Mouse (Mus musculus) frontal cortex, postnatal 10 days (tissue): ENCODE results near the gene Kcnj15.

Experiments
- DNase-seq, 2 experiments: peaks; one replicate each; pipeline ENCODE4 v3.0.0; 2022; ENCODE audit warnings: low spot score in 2 of 2, mixed read lengths in 1 of 2

Gene Kcnj15

DNA sequence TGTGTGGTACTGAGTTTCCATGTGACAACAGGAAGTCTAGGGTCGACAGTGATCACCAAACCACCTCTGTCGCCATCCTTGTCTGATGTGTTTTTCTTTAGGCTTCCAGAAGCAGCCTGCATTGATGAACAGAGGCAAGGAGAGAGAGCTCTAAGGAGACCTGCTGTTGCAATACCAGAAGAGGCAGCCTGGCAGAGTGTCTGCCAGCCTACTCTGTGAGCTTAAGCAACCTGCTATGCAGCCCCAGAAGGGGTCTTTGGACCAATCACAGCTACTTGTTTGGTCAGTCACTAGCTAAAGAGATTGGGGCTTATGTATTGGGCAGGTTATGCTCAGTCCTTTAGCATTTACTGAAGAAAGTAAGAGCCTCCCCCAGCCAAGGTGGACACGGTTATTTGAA is 11.9 kb upstream of the Kcnj15 start:
- no peak for DNase-seq

DNA sequence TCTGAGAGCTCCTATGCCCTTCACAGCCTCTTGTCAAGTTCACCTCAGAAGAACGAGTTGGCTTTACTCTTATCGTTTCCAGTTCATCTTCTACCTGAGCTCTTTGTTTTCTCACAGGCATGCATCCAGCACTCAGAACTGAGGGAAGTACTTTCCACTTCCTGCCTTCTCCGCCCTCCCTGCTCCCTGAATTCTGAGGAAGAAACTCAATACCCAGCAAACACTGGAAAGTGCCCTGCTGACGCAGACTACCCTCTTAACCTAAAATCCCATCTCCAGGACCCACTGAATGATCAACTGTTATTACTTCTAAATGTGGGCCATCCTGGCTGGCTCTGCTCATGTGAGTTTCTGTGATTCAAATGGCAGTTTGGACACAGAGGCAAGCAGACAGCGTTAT is 8.7 kb upstream of the Kcnj15 start:
- no peak for DNase-seq

DNA sequence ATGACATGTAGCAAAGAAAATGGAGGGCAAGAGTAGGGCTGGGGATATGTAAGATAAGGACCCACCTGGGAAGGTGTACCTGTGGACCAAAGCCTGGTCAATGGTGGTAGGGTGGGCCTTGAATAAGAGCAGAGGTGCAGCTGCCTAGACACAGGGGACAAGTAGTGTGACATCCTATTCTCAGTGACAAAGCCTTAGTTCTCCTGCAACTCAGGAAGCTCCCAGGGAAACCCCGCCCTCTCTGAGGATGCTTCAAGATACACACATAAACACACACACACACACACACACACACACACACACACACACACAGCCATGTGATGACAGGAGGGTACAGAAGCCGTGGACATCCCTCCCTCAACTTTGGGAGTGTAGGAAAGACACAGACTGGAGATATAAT is 710 bp upstream of the Kcnj15 start:
- DNase-seq, result no peak

DNA sequence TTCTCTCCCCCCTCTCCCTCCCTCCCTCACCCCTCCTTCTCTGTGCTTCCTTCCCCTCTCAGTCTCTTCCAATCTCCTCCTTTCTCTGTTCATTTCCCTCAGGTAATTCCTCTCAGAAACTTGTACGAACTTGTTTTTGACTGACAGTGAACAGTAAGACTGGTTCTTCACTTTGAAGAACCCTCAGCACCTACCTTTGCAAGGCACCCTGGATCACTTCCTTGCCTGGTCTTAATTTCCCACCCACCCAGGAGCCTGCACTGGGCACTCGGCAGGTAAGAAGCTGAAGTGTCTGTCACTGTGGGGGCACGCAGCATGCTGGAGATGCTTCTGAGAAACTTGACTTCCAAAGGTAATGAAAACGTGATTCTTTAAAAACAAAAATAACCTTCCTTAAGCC is 742 bp downstream of the Kcnj15 start:
- no peak for DNase-seq

DNA sequence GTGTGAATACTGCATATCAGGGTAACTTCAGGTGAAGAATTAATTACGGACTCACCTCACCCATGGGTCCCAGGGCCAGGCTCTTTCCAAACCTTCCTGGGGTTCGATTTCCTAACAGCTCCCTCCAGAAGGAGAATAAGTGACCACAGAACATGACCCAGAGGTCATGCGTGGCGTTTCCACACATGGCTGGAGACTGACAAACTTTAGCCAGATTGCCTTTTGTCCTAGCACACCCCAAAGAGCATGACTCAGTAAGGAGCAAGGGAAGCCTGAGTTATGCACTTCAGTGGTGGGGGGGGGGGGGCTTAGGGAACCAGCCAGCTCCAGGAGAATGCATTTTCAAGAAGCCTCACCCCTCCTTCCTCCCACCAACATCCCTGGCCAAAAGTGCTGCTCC is 2.1 kb downstream of the Kcnj15 start:
- no peak for DNase-seq

DNA sequence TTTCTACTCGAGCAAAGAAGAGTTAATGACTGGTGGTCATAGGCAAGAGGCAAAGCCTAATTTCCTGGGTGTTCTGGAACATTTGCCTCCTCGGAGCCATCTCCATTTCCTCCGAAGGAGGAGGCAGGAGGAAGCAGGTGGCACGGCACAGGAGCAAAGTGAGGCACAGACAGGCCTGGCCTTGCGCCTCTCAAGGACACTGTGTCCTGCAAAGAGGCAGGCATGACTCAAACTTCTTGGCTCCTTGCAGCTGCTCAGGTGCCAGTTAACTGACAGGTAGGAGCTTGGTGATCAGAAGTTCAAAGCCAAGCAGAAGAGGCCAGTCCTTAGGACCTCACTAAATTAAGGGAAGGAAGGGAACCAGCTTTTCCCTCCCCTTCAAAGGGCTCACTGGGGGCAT is 3.3 kb downstream of the Kcnj15 start:
- no peak for DNase-seq

DNA sequence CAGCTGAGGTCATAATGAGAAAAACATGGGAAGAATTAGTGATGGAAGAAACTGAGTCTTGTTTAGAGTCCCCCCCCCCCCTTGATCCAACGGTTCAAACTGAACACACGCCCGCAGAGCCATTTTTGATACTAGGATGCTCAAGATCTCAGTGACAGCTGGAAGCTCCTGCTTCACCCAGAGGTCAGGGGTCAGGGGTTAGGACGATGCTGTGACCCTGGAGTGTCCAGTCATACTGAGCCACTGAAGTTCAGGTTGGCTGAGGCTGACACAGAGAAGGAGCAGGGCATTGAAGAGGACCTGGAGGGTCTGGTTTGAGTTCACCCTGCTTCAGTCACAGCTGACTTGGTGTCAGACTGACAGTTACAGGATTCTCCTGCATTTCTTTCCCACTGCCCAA is 4.4 kb downstream of the Kcnj15 start:
- DNase-seq, result no peak

DNA sequence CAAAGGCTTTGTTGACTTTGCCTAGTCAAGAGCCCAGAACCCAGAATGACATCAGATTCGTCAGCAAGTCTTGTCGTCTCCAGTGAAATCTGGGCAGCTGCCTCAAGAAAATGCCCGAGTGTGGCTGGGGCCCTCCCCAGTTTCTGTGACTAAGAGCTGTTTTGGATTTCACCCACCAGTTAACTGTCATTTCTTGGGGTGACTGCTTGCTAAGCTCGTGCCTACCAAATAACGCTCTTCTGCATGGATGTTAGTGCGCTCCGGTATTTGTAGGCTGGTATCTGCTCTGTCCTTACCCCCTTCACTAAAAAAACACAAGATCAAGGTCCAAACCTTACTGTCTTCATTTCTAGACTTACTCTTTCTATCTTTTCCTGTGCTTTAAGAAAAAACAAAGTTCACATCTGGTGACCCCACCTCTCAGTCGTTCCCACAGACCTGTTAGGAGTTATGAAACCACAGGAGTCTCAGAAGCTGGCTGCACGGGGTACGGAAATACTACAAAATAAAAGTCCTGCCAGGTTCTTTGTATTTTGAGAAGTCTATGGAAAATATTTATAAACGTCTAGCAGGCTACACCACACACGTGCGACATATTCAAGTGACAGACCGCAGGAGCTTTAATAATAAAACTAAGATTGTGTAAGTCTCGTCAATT is 5.5 kb downstream of the Kcnj15 start:
- DNase-seq, result no peak

DNA sequence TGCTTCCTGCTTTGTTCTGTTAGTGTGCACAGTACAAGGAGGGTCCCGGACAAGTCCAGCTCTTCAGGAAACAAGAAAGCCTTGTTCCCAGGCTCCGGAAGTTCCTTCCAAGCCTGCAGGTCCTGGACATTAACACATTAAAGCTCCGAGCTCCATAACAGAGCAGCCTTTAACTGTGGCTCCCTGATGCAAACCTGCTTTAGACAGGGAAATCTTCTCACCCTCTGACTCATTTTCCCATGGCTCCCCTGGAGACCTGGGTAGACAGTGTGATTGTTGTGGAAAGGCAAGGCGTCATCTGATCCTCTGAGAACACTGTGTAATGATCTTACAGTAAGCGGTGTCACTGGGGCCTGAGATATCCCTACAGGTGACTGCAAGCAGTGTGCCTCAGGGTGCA is 7.0 kb downstream of the Kcnj15 start:
- DNase-seq, result no peak

DNA sequence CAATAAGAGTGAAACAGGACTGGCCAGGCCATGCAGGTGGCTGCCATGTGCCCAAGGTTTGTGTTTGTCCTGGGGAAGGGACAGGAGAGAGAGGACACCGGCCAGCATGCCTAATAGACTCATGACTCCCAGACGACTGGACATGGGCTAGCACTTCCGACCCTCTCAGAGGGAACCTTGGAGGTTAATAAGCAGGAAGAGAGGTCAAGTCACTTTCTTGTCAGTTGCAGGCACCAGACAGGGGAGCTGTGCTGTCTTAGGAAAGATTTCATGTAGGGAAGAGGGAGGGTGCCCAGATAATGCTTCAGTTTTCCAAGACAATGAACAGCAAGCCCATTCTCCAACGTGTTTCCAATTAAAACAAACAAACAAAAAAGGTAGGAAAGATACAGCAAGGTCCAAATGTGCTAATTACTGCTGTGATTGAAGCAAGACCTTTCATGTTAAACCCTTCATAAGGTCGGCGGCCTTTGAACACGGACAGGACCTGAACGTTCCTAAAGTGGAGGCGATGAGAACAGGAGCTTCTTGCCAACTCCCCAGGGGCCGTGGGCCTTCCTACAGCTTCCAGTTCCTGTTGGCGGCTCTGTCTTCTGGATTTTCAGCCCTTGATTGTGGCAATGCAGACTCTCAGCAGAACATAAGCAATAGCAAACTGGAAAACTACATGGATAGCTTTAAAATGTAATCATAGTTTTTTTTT is 10.3 kb downstream of the Kcnj15 start:
- no peak for DNase-seq

DNA sequence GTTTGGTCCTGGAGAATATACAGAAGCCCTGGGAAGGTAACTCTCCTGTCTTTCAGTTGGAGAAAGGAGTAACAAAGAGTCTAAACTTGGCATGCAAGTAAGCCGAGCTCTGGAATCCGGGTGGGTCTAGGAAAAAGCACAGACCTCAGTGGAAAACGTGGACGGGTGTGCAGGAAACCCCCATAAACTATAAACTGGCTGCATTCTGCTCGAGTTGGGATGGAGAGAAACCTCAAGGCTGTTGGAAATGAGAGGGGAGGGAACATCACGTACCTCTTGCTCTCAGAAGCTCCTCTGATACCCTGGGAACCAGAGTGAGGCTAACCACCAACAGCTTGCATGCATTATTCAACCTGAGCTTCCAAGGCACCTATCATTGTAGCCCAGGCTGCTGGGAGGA is 12.3 kb downstream of the Kcnj15 start:
- DNase-seq, result no peak

DNA sequence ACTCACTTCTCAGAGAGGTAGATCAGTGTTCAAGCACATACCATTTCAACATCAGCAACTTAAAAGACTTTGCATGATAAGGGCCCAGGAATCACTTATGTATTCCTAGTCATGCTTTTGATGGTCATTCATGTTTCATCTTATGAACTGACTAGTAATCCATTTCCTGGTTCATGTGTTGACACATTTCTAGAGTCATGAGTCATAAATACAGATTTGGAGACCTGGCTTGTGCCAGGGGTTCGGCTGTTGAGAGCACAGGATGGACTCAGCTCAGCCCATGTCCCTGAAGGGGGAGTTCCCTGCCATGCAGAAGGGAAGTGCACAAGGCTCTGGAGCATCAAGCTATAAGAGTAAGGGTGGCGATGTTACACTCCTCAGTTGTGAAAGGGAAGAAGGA is 15.7 kb downstream of the Kcnj15 start:
- DNase-seq, result no peak

DNA sequence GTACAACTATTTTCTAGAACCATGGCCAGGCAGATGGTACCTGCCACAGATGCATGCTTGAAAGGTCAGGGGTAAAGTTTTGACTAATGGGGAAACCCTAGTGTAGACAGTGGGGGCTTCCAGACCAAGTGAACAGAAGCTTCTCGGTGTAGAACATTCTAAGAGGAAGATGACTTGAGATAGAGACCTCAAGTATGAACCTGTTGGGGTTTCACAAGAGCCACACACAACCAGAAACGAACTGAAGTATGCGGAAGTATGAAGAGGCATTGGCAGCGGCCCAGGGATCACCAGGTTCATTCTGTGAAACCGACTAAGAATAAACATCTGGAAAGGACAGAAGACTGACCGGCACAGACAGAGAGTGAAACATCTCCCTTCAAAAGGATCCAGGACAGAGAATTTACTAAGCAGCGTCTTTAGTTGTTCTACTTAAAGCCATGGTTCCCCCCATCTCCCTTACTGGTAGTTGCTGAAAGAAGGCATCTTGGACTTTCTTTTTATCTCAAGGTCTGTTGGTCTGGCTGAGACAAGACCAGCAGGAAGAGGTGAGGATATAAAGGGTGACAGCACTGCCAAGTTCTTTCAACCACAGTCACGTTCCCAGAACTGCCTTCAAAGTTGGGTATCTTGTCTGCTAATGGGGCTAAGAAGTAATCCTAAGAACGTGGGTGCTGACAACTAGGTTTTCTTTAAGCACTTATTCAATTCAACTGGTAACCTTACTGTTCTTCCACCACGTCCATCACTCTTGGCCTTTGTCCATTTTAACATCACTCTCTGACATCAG is 18.6 kb downstream of the Kcnj15 start:
- no peak for DNase-seq

DNA sequence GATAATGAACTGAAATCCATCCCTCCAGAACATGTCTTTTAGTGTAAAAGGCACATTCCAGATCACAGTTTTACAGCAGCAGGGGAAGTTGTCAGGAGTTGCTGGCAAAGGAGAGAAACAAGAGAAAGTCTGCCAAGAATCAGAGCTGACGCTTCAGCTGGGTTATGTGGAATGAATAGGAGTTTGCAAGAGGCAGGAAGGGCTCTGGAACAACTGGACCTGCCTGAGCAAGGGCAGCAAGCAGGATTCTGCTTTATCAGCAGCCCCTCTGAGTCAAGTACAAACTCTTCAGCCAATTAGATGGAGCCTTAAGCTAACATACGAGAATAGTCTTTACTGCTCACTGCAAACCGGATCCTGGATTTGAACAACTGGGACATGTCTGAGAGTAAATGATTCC is 21.7 kb downstream of the Kcnj15 start:
- DNase-seq, result no peak

DNA sequence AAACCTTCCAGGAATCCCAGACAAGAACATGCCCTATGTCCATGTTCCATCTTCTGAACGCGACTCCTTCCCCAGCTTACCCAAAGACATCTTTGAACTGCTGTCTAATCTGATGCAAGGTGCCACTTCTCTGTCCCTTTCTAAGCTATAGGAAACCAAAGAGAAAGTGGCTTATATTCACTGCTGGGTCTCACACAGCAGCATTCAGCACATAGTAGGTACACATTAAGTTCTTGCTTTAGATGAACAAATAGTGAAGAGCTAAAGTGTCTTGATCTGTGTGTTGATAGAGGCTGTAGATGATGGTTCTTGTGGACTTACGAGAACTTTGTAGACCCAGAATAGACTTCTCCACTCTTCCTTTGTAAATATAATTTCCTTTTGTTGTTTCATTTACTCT is 23.0 kb downstream of the Kcnj15 start:
- no peak for DNase-seq

DNA sequence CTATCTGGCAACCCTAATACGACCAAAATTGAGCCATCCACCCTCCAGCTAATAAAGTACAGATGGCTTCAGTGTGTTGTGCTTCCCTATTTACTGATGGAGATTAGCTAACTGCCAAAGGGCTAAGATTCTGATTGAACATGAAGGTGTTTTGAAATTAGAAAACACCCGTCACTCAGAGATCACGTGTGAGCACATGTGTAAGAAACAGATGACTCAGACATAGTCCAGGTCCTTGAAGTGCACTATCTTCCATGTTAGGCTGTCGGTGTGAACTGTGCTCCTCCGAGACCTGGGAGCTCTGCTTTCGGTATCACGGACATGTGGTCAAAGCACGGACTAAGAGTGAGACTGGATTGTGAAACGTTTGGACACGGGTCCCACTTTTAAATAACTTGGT is 26.0 kb downstream of the Kcnj15 start:
- no peak for DNase-seq

DNA sequence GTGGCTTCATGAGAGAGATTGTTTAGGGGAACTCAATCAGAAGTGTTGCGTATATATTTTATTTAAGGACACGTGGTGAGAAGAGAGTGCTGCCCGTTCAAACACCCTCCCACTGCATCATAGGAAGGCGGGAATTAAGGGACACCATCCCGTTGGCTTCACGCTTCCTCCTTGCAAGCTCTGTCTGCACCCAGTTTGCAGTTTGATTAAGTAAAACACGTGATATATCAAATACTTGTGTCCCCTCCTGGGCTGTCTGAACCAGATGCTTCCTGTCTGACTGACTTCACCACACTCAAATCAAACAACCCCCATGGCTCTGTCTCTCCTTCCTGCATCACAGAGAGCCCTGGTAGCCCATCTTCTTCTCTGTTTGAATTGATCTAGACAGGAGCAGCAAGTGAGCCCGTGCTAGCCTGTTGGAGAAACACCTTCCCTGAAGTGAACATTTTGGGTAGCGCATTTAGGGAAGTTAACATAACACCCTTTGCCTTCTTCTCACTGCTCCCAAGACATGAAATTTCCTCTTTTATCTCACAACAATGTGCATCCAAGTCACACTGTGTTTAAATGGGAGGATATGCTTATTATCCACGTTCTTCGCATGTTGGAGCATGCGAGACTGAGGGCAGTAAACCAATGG is 26.8 kb downstream of the Kcnj15 start:
- DNase-seq, result no peak

DNA sequence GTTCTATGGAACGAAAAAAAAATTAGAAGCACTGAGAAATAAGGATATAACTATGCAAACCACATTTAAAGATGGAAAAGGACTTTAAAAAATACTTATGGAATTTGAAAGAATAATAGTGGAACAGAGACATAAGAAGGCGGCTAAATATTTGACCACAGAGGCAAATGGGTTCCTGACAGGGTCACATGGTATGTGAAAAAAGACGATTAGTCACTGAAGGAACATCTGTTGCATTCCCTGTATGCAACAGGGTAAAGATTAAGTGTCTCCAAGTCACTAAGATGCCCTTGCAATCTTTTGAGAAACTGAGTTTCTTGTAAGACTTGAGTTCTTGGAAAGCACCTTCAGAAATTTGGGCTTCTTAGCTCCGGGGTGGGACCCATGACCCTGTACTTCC is 27.7 kb downstream of the Kcnj15 start:
- no peak for DNase-seq

DNA sequence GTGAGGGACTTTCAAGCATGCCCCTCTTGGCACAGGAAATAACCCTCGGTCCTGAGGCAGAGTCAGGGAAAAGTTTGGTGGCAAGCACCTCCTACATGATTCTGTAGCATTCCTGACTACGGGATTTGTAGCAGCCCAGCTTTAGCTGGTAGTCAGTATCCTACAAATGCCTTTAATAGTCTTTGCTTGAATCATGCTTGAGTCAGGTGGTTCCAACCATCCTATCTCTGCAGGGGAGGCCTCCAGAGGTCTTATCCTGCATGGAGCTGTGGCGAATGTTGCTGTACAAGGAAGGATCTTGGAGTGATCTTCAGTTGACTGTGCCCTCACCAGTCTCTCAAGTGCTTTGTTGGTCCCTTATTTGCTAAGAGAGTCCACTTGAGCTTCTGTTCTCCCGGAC is 28.4 kb downstream of the Kcnj15 start:
- DNase-seq, result no peak

DNA sequence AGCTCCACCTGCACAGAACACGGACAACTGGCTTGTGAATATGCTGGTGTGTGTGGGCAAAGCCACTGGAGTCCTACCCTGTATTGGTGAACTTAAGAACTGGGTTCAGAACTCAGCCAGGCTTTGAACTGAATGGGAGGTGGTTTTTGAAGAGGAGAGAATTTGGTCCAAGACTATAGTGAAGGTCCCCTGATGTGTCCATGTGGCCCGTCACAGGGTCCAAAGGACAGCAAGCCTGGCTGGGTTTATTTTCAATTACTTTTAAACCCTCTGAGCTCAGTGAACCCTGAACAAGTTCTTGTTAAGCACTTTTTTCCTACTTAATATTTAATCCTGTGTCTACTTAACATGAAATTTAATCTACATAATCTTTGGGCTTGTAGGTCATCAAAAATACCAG is 30.3 kb downstream of the Kcnj15 start:
- no peak for DNase-seq

DNA sequence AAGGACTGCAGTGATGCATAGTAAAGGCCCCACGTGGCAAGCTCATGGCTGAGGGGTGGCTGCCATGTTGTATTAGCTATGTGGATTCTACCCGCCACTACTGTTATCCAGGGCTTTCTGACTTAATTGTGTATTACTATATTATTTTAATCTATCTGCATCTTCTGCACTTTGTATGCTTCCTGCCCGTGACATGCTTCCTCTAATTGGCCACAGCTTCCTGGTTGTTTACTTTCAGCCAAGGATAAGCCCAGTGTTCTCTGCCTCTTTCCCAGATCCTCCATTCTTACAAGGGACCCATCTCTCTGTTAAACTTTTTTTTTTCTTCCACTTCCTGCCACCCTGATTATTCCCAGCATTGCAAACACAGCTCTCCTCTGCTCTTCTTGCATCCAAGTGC is 32.0 kb downstream of the Kcnj15 start:
- no peak for DNase-seq

DNA sequence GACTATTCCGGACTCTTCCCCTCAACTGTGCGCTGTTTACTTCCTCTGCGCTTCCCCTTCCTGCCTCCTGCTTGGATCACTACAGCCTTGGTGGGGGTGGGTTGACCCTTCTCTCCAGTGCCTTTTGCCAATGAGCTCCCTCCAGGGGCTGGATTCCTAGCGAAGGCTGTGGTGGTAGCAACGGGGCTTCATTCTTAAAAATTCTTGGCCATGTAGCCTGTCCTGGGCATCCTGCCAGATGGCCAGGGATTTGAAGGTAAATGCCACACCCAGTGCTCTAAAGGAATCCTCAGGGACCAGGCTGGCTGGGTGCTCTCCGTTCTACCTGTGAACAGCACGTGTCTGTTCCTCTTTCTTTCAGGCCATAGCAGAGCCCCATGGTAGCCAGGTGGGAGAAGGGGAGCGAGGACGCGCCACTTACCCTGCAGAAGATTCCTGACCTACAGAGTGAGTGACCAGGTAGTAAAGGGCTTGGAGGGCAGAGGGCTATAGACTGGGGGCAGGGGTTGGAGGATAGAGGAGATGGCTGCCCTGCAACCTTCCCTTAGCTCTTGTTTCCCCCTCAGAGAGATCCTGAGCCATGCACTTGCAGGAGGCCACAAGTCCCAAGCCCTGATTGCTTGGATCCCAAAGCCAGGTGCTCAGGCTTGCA is 34.2 kb downstream of the Kcnj15 start:
- DNase-seq, result no peak
